In genomic region chr5:41738817-41739216, GRCm38 (mm10) we compare ENCODE assay signal across 31 mouse cellular contexts. TPM values are rescaled to one million over a fixed set of nuclear protein-coding genes. Genes with fewer than 3 reads are reported as not detected.
A peak's percentile ranks its signal among the peaks of the same experiment; 100 is the strongest.
DNase-seq lines count a peak whose midpoint lies in the region; ATAC-seq and TF ChIP-seq lines count a peak whose summit lies in the region.
"Had no signal": no experiment of that assay in that cellular context is flagged by ENCODE, and none has a peak within 500 bp of the region (broad histone marks: within the 10 kb centered on the region; RNA-seq: fewer than 3 reads in every experiment).

No protein-coding gene starts in this region.

- H3K79me2 ChIP-seq in MEL (ENCODE audit: control insufficient read depth, insufficient read depth, low read length, poor library complexity): no peaks in the 10 kb centered on the region

- no peak for TF ChIP-seq POLR2A in MEL (IDR thresholded peaks at IDR 0.05; ENCODE audit: control insufficient read depth in 1 of 2, insufficient read depth in 1 of 2, low read depth in 1 of 2, low read length in 2 of 2, poor library complexity in 1 of 2)

- TF ChIP-seq RAD21 in MEL (IDR thresholded peaks at IDR 0.05; ENCODE audit: low read depth, low read length): no peak

- H3K36me3 ChIP-seq in MEL (ENCODE audit: control insufficient read depth in 1 of 2, insufficient read depth in 2 of 2, low read length in 2 of 2): peaks cover 0 to 7% of the 10 kb centered on the region in 2 experiments; a peak in 2 of 4 replicates
- H3K36me3 ChIP-seq in splenic B cell, adult 2 months (ENCODE audit: control insufficient read depth, insufficient read depth, low read length, poor library complexity, severe bottlenecking): no peaks in the 10 kb centered on the region
- H3K36me3 ChIP-seq: embryonic facial prominence, embryonic 12.5 days; forebrain, embryonic 12.5 days; liver, embryonic 15.5 days; lung, embryonic 15.5 days; neural tube, embryonic 12.5 days had no signal

- ATAC-seq in inflammation-experienced regulatory T-cells, adult 6 months: peak; percentile 48
- ATAC-seq: activated CD4-positive, CD25-positive, alpha-beta regulatory T cell, adult 4 months had no signal

- TF ChIP-seq EP300 in MEL (IDR thresholded peaks at IDR 0.05; ENCODE audit: low read depth in 1 of 2, low read length in 2 of 2): no peak

- intact Hi-C loops in gastrocnemius, postnatal 36 days (cut with DNase I): no loop called here

- peak; percentile 22 for DNase-seq in lung, postnatal 36 days
- DNase-seq in lung, postnatal 14 days: no peak
- peak; percentile 82 for DNase-seq in MEL (ENCODE audit: low read depth, low spot score)
- peak; percentile 65 for DNase-seq in splenic B cell, adult 2 months (ENCODE audit: low read depth, low spot score)
- DNase-seq in gastrocnemius, postnatal 36 days: no peak
- no peak for DNase-seq in adrenal gland, adult (ENCODE audit: inconsistent age in 2 of 2, low spot score in 1 of 2)
- DNase-seq: adrenal gland, postnatal 10 days; cerebellum, adult 8-10 months; gastrocnemius, adult 2 months; heart, adult 11 months; kidney, adult 18-20 months; kidney, postnatal 4 days; layer of hippocampus, adult 9-11 months; midbrain, embryonic 14.5 days; retina, postnatal 1 day; thymus, adult 18-20 months; thymus, postnatal 4 days had no signal

- H3K4me1 ChIP-seq in MEL (ENCODE audit: control insufficient read depth in 1 of 2, insufficient read depth in 2 of 2, low read length in 2 of 2): peaks cover 3 to 4% of the 10 kb centered on the region in 2 experiments; a peak in 1 of 4 replicates
- H3K4me1 ChIP-seq: embryonic facial prominence, embryonic 12.5 days; forebrain, embryonic 12.5 days; liver, embryonic 15.5 days; lung, embryonic 15.5 days; neural tube, embryonic 12.5 days had no signal

- no peaks in the 10 kb centered on the region for H3K9me3 ChIP-seq in MEL (replicated peaks; ENCODE audit: insufficient read depth, low read length)
- H3K9me3 ChIP-seq: embryonic facial prominence, embryonic 12.5 days; forebrain, embryonic 12.5 days; liver, embryonic 15.5 days; lung, embryonic 15.5 days; neural tube, embryonic 12.5 days had no signal

- no peaks in the 10 kb centered on the region for H3K27me3 ChIP-seq in MEL (ENCODE audit: control insufficient read depth in 1 of 2, insufficient read depth in 2 of 2, low read length in 2 of 2)
- peaks cover 3% of the 10 kb centered on the region; the same call in 1 of the 2 replicates for H3K27me3 ChIP-seq in splenic B cell, adult 2 months (ENCODE audit: control insufficient read depth, insufficient read depth, low read length, poor library complexity, severe bottlenecking)

- no peak for TF ChIP-seq CTCF in MEL (IDR thresholded peaks at IDR 0.05 in 2 of 3, conservative IDR thresholded peaks at IDR 0.05 in 1 of 3; ENCODE audit: control insufficient read depth in 1 of 3, insufficient read depth in 1 of 3, low read depth in 2 of 3, low read length in 3 of 3, poor library complexity in 1 of 3, severe bottlenecking in 1 of 3)

- H3K27ac ChIP-seq in MEL (ENCODE audit: control insufficient read depth, low read depth, low read length): peak overlapping the region; percentile 47; the same call in 1 of the 2 replicates
- H3K27ac ChIP-seq: embryonic facial prominence, embryonic 12.5 days; forebrain, embryonic 12.5 days; gastrocnemius, adult 2 months; liver, embryonic 15.5 days; lung, embryonic 15.5 days; neural tube, embryonic 12.5 days had no signal

- H3K9ac ChIP-seq in MEL (ENCODE audit: control insufficient read depth, low read depth, low read length, poor library complexity, severe bottlenecking): peak overlapping the region; percentile 56
- H3K9ac ChIP-seq: embryonic facial prominence, embryonic 12.5 days; forebrain, embryonic 12.5 days; liver, embryonic 15.5 days; lung, embryonic 15.5 days; neural tube, embryonic 12.5 days had no signal

- H3K4me3 ChIP-seq in MEL (ENCODE audit: control insufficient read depth in 1 of 2, insufficient read depth in 1 of 2, low read depth in 2 of 2, low read length in 2 of 2): peak overlapping the region; percentile 38 to 51
- H3K4me3 ChIP-seq: embryonic facial prominence, embryonic 12.5 days; forebrain, embryonic 12.5 days; gastrocnemius, adult 2 months; liver, embryonic 15.5 days; lung, embryonic 15.5 days; neural tube, embryonic 12.5 days had no signal

TF ChIP-seq in MEL, 35 proteins besides CTCF, POLR2A, EP300 and RAD21:
- no peak for TF ChIP-seq ZKSCAN1 (IDR thresholded peaks at IDR 0.05; ENCODE audit: low read depth, low read length)
- TF ChIP-seq NELFE (IDR thresholded peaks at IDR 0.05; ENCODE audit: low read depth, low read length): peak; percentile 33; the same call in 1 of the 2 replicates
- no peak for TF ChIP-seq HCFC1 (IDR thresholded peaks at IDR 0.05; ENCODE audit: low read depth, low read length)
- TF ChIP-seq GATA1 (IDR thresholded peaks at IDR 0.05; ENCODE audit: low read depth, low read length): no peak
- peak; percentile 57 for TF ChIP-seq ETS1 (IDR thresholded peaks at IDR 0.05; ENCODE audit: low read depth, low read length)
- TF ChIP-seq TCF12 (IDR thresholded peaks at IDR 0.05; ENCODE audit: low read depth, low read length): no peak
- no peak for TF ChIP-seq POLR2AphosphoS5 (IDR thresholded peaks at IDR 0.05; ENCODE audit: borderline replicate concordance, low read depth, low read length)
- TF ChIP-seq POLR2AphosphoS2 (IDR thresholded peaks at IDR 0.05; ENCODE audit: low read length): no peak
- TF ChIP-seq USF2 (IDR thresholded peaks at IDR 0.05; ENCODE audit: borderline replicate concordance in 1 of 2, insufficient read depth in 1 of 2, low read depth in 1 of 2, low read length in 2 of 2): no peak
- TF ChIP-seq TAL1 (IDR thresholded peaks at IDR 0.05; ENCODE audit: low read length): no peak
- no peak for TF ChIP-seq KAT2A (conservative IDR thresholded peaks at IDR 0.05; ENCODE audit: low read depth, low read length)
- no peak for TF ChIP-seq RCOR1 (IDR thresholded peaks at IDR 0.05; ENCODE audit: low read depth, low read length)
- TF ChIP-seq CHD1 (IDR thresholded peaks at IDR 0.05; ENCODE audit: low read depth, low read length): no peak
- TF ChIP-seq MYC (IDR thresholded peaks at IDR 0.05; ENCODE audit: low read depth, low read length): no peak
- no peak for TF ChIP-seq CHD2 (IDR thresholded peaks at IDR 0.05; ENCODE audit: low read length)
- no peak for TF ChIP-seq ZMIZ1 (IDR thresholded peaks at IDR 0.05; ENCODE audit: low read depth, low read length)
- no peak for TF ChIP-seq MYB (IDR thresholded peaks at IDR 0.05; ENCODE audit: low read depth, low read length)
- TF ChIP-seq ELF1 (IDR thresholded peaks at IDR 0.05; ENCODE audit: low read depth, low read length): peak; percentile 64
- peak; percentile 42; the same call in 1 of the 2 replicates for TF ChIP-seq MXI1 (IDR thresholded peaks at IDR 0.05; ENCODE audit: low read depth, low read length)
- TF ChIP-seq E2F4 (IDR thresholded peaks at IDR 0.05; ENCODE audit: borderline replicate concordance, low read depth, low read length): no peak
- peak; percentile 59 for TF ChIP-seq SIN3A (IDR thresholded peaks at IDR 0.05; ENCODE audit: low read length)
- no peak for TF ChIP-seq MAFK (IDR thresholded peaks at IDR 0.05; ENCODE audit: borderline replicate concordance, low read depth, low read length)
- no peak for TF ChIP-seq TBP (IDR thresholded peaks at IDR 0.05; ENCODE audit: low read depth, low read length)
- no peak; the same call in 1 of the 2 replicates for TF ChIP-seq MAX (IDR thresholded peaks at IDR 0.05; ENCODE audit: low read length)
- TF ChIP-seq ZNF384 (IDR thresholded peaks at IDR 0.05; ENCODE audit: low read depth, low read length): no peak
- no peak for TF ChIP-seq MEF2A (IDR thresholded peaks at IDR 0.05; ENCODE audit: extremely low read depth, insufficient replicate concordance, low read depth, low read length, poor library complexity, severe bottlenecking)
- TF ChIP-seq ZC3H11A (IDR thresholded peaks at IDR 0.05; ENCODE audit: low read depth, low read length): no peak
TF ChIP-seq in MEL: peak in this region for 5.

RNA-seq across cellular contexts. Expression of gene Nkx3-2, which starts 25.5 kb away (rescaled TPM):
- not detected in 2 replicates for total RNA-seq in MEL (2012; rRNA removed)
- polyA plus RNA-seq in MEL (2012; ENCODE audit: insufficient read depth in 1 of 2, insufficient read length in 2 of 2, low read depth in 1 of 2, low replicate concordance in 2 of 2, missing spikeins in 1 of 2): not detected
- not detected for polyA plus RNA-seq in inflammation-experienced regulatory T-cells, adult 6 months (2017; shearing (Covaris generic))
- not detected for total RNA-seq in gastrocnemius, postnatal 36 days (2021)
- total RNA-seq: gastrocnemius, adult 2 months; left cerebral cortex, adult 18-20 months; left cerebral cortex, postnatal 25 days; megakaryocyte-erythroid progenitor cell, adult 5-6 weeks had no signal
- polyA plus RNA-seq: activated CD4-positive, CD25-positive, alpha-beta regulatory T cell, adult 4 months; cortical plate, adult 2 months; forebrain, embryonic 12.5 days; heart, embryonic 11.5 days; heart, postnatal 0 days; kidney, embryonic 16.5 days; liver, embryonic 15.5 days; lung, embryonic 15.5 days; midbrain, embryonic 14.5 days had no signal

RNA-seq across cellular contexts. Expression of gene Rab28, which starts 30.9 kb away (rescaled TPM):
- total RNA-seq in MEL (2012; rRNA removed): 66.7 TPM in 2 replicates
- 10 to 100 TPM in 1 of 2 experiments, not detected in 1; 66.5 TPM for polyA plus RNA-seq in MEL (2012; ENCODE audit: insufficient read depth in 1 of 2, insufficient read length in 2 of 2, low read depth in 1 of 2, low replicate concordance in 2 of 2, missing spikeins in 1 of 2)
- polyA plus RNA-seq in inflammation-experienced regulatory T-cells, adult 6 months (2017; shearing (Covaris generic)): 10 to 100 TPM; 19.1 to 31.4 (median 20.1) TPM
- total RNA-seq in gastrocnemius, postnatal 36 days (2021): 10 to 100 TPM; 78.9 to 84.4 TPM

Comparison
In these comparisons a context has a peak if more than half of its experiments do, and no peak if none do; other contexts are left out.
1. DNase-seq: peak in lung, postnatal 36 days (single experiment), MEL (single experiment) and splenic B cell, adult 2 months (single experiment); none in lung, postnatal 14 days (single experiment), gastrocnemius, postnatal 36 days (0 of 2) and adrenal gland, adult (0 of 2).